Mouse (Mus musculus) forebrain, embryonic 16.5 days (tissue): ENCODE results near the gene Fam53b. TPM values are rescaled to one million over a fixed set of nuclear protein-coding genes. Genes with fewer than 3 reads are reported as not detected.

Experiments used
- ATAC-seq: fragments of 200-750 bp; cut with Nextera tagmentation; 2 replicates; pipeline ENCODE4 v1.8.0; 2017; ENCODE audit warnings: mild to moderate bottlenecking, moderate library complexity
- H3K27ac ChIP-seq: fragments of 300-500 bp; sonication (generic); 2 replicates; pipeline ENCODE4 v1.5.1; 2014; ENCODE audit warnings: low read length, control low read depth
- H3K27me3 ChIP-seq: fragments of 300-500 bp; sonication (generic); replicated peaks from 2 replicates; pipeline ENCODE4 v1.6.1; 2014; ENCODE audit warnings: low read length; ENCODE audit not compliant: control insufficient read depth, insufficient read depth
- H3K36me3 ChIP-seq: fragments of 300-500 bp; sonication (generic); 2 replicates; pipeline ENCODE4 v1.6.1; 2014; ENCODE audit not compliant: control insufficient read depth, insufficient read depth
- H3K4me1 ChIP-seq: fragments of 300-500 bp; sonication (generic); replicated peaks from 2 replicates; pipeline ENCODE4 v1.6.1; 2014; ENCODE audit warnings: low read length; ENCODE audit not compliant: control insufficient read depth, insufficient read depth
- H3K4me2 ChIP-seq: fragments of 300-500 bp; sonication (generic); 2 replicates; pipeline ENCODE4 v1.6.1; 2014; ENCODE audit warnings: mild to moderate bottlenecking, low read length, control low read depth
- H3K4me3 ChIP-seq: fragments of 300-500 bp; sonication (generic); replicated peaks from 2 replicates; pipeline ENCODE4 v1.5.1; 2014; ENCODE audit warnings: mild to moderate bottlenecking, low read length, control low read depth
- H3K9ac ChIP-seq: fragments of 300-500 bp; sonication (generic); replicated peaks from 2 replicates; pipeline ENCODE4 v1.6.1; 2014; ENCODE audit warnings: low read depth, low read length, control low read depth
- H3K9me3 ChIP-seq: fragments of 300-500 bp; sonication (generic); 2 replicates; pipeline ENCODE4 v1.6.1; 2016; ENCODE audit warnings: low read length; ENCODE audit not compliant: control insufficient read depth
- WGBS: fragments of 180-500 bp; shearing (Covaris S2); extraction: QIAGEN DNeasy Blood & Tissue Kit; methylation state at CpG from one replicate; pipeline ENCODE4 v1.1.7; 2014; 5-methylcytosine and 5-hydroxymethylcytosine counted together
- polyA plus RNA-seq: library from polyadenylated mRNA; unstranded; fragments of >200 nt; fragmentation: Nextera tagmentation; extraction: Ambion mirVana; gene quantifications from 2 replicates; pipeline ENCODE4 v1.2.1, GENCODE M21; 2015

The Fam53b gene
- polyA plus RNA-seq, 1 experiment from 2014 or later, result 29.2 TPM

DNA sequence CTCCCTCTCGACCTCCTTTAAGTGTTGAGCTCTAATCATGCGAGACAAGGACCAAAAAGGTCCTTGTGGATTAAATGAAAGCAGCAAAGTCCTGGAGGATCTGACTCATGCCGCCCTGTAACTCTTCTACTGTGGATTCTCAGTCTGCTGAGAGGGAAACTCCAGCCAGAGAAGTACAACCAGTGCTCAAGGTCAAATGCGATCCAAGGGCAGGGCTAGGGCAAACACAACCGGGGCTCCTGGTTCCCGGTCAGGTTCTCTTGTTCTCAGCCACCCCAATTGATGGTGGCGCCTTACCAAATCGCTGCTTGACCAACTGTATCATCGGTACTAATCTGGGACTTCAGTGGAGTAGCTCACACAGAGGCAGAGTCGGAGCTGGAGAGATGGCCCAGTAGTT, 12.8 kb downstream of the Fam53b start:
- no peak overlapping the region for H3K9ac ChIP-seq
- H3K27me3 ChIP-seq, result no peaks in the 10 kb centered on the region
- no peak overlapping the region for H3K4me3 ChIP-seq
- no peaks in the 10 kb centered on the region for H3K9me3 ChIP-seq
- WGBS, result 84% methylated on average over 10 of the region's 10 CpGs
- H3K4me2 ChIP-seq, result no peak overlapping the region
- no peak overlapping the region for H3K27ac ChIP-seq
- no peaks in the 10 kb centered on the region for H3K36me3 ChIP-seq
- ATAC-seq, result no peak
- peaks cover 15% of the 10 kb centered on the region for H3K4me1 ChIP-seq

DNA sequence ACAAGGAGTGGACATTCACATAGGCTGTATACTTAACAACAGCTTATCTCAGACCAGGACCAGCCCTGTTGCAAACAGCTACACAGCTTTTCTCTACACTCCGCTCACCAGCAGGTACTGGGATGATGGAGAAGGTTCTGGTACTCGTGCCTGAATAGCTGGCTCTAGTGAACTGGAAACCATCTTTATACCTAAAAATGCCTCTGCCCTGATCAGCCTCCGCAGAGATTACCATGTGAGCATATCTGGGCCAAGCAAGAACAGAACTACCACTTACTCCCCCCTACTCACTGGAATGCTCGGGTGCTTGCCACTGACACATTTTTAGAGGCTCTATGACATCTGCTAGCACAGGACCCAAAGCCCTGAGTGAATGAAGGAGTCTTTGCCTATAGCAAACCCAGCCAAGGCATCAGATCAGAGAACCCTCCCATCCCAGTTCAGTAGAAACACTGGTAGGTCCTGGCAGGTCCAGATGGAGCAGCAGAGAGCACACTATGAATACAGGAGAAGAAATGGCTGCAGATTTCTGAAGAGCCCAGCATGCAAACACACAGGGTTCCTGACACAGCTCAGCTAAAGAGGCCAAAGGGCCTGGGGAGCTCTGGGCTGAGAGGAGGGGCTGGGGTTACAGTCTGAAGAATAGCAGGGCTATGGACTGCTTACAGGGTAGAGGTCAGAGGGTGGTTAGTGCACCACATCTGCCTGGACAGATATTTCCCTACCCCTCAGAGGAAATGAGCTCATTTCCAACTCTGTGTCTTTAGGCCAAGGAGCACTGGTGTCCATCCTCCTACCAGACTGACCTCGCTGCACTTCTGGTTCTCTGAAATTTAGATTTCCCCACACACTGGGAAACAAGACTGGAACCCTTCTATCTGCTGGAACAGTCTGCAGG, 14.3 kb downstream of the Fam53b start:
- Histone ChIP-seq H3K27ac (no peak overlapping the region), H3K9me3 (no peaks in the 10 kb centered on the region), H3K27me3 (no peaks in the 10 kb centered on the region), H3K4me2 (no peak overlapping the region), H3K4me1 (peaks cover 10% of the 10 kb centered on the region), H3K36me3 (no peaks in the 10 kb centered on the region), H3K9ac (no peak overlapping the region), H3K4me3 (no peak overlapping the region)
- ATAC-seq, result no peak
- WGBS, result 88% methylated on average over 5 of the region's 5 CpGs

- no peak for ATAC-seq
- Histone ChIP-seq H3K36me3 (no peaks in the 10 kb centered on the region), H3K27me3 (no peaks in the 10 kb centered on the region), H3K4me1 (peaks cover 4% of the 10 kb centered on the region; the same call in 1 of the 2 replicates), H3K9ac (no peak overlapping the region), H3K4me2 (no peak overlapping the region), H3K9me3 (no peaks in the 10 kb centered on the region), H3K27ac (no peak overlapping the region), H3K4me3 (no peak overlapping the region)
- 92% methylated on average over 5 of the region's 5 CpGs for WGBS
Observed at GRCm38 (mm10) chr7:132795141-132795540, 18.5 kb downstream of the Fam53b start.

GRCm38 (mm10) chr7:132793467-132793866, 20.2 kb downstream of the Fam53b start:
- no peak overlapping the region for H3K9ac ChIP-seq
- H3K4me2 ChIP-seq, result no peak overlapping the region
- no peak overlapping the region for H3K4me3 ChIP-seq
- no peak for ATAC-seq
- no peak overlapping the region for H3K27ac ChIP-seq
- no peaks in the 10 kb centered on the region for H3K36me3 ChIP-seq
- H3K9me3 ChIP-seq, result no peaks in the 10 kb centered on the region
- H3K4me1 ChIP-seq, result no peaks in the 10 kb centered on the region
- H3K27me3 ChIP-seq, result no peaks in the 10 kb centered on the region
- WGBS, result 75% methylated on average over 6 of the region's 6 CpGs

DNA sequence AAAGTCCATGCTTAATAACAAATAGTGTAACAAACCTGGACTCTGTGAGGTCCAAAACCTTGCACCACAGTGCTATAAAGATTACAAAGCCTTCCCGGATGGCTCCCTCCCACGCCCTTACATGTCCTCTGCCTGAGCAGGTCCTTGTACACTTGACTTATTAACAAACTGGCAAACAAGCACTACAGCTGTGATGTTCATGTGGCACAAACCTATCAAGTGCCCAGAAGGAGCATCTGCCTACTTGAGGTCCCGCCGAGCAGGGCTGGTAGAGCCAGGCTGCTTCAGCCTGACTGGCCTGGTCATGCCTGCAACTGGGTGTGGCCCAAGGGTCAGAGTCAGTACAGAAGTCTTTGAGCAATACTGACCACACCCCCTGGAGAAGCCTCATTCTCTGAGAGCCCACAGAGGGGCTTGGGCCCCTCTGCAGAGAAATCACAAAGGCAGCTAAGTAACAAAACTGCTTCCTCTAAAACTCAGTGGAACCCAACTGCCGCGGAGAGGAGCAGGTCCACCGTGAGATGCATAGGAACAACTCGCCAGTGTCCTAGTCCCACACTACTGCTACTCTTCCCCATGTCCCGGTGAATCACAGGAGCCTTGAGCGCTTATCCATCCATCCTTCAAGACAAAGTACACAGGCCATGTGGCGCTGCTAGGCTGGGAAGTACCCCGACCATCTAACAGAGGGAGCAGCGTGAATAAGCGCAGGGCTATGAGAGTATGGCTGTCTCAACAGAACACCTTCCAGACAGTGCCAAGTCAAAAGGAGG, 23.1 kb downstream of the Fam53b start:
- Histone ChIP-seq H3K4me3 (no peak overlapping the region), H3K27me3 (no peaks in the 10 kb centered on the region), H3K4me2 (no peak overlapping the region), H3K9me3 (no peaks in the 10 kb centered on the region), H3K27ac (no peak overlapping the region), H3K4me1 (peaks cover 13% of the 10 kb centered on the region), H3K9ac (no peak overlapping the region), H3K36me3 (no peaks in the 10 kb centered on the region)
- no peak for ATAC-seq
- 88% methylated on average over 14 of the region's 14 CpGs for WGBS

- ATAC-seq, result no peak
- Histone ChIP-seq H3K9me3 (no peaks in the 10 kb centered on the region), H3K27me3 (no peaks in the 10 kb centered on the region), H3K27ac (no peak overlapping the region), H3K36me3 (no peaks in the 10 kb centered on the region), H3K9ac (no peak overlapping the region), H3K4me3 (no peak overlapping the region), H3K4me1 (peaks cover 13% of the 10 kb centered on the region), H3K4me2 (no peak overlapping the region)
- 93% methylated on average over 13 of the region's 13 CpGs for WGBS
Observed at GRCm38 (mm10) chr7:132788826-132789225, 24.9 kb downstream of the Fam53b start.

GRCm38 (mm10) chr7:132787496-132788190, 26.0 kb downstream of the Fam53b start:
- Histone ChIP-seq H3K36me3 (no peaks in the 10 kb centered on the region), H3K9me3 (no peaks in the 10 kb centered on the region), H3K27me3 (no peaks in the 10 kb centered on the region), H3K4me1 (peaks cover 13% of the 10 kb centered on the region), H3K9ac (no peak overlapping the region), H3K27ac (no peak overlapping the region), H3K4me2 (no peak overlapping the region), H3K4me3 (no peak overlapping the region)
- WGBS, result 87% methylated on average over 4 of the region's 4 CpGs
- no peak for ATAC-seq

DNA sequence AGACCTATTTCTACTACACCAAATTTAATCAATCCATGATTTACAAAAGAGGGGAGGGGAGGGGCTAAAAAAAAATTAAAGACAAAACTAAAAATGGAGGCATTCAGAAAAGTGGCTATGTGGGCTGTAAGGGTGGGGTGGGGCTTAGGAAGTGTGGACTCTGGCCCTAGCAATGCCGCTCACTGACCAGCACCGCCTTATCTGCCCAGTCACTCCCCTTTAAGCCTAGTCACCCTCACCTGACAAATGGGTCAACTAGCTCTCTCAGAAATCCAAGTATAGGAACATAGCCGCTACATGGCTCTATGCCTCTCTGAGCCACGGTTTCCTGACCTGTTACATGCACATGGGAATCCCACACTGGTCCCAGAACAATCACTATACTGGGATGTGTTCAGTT, 26.7 kb downstream of the Fam53b start:
- peaks cover 16% of the 10 kb centered on the region for H3K4me1 ChIP-seq
- no peak overlapping the region for H3K4me2 ChIP-seq
- no peaks in the 10 kb centered on the region for H3K36me3 ChIP-seq
- 96% methylated on average over 4 of the region's 4 CpGs for WGBS
- H3K27ac ChIP-seq, result no peak overlapping the region
- H3K9ac ChIP-seq, result no peak overlapping the region
- no peak overlapping the region for H3K4me3 ChIP-seq
- H3K9me3 ChIP-seq, result no peaks in the 10 kb centered on the region
- H3K27me3 ChIP-seq, result no peaks in the 10 kb centered on the region
- no peak for ATAC-seq

GRCm38 (mm10) chr7:132786522-132786921, 27.2 kb downstream of the Fam53b start:
- H3K4me2 ChIP-seq, result no peak overlapping the region
- H3K27ac ChIP-seq, result peak overlapping the region; percentile 5; the same call in 1 of the 2 replicates
- H3K9ac ChIP-seq, result no peak overlapping the region
- H3K4me3 ChIP-seq, result no peak overlapping the region
- no peaks in the 10 kb centered on the region for H3K36me3 ChIP-seq
- peaks cover 21% of the 10 kb centered on the region for H3K4me1 ChIP-seq
- peak; percentile 50; the same call in 1 of the 2 replicates for ATAC-seq
- WGBS, result 33% methylated on average over 4 of the region's 4 CpGs
- no peaks in the 10 kb centered on the region for H3K9me3 ChIP-seq
- no peaks in the 10 kb centered on the region for H3K27me3 ChIP-seq
